Comparison of ENCODE assay signal across 8 mouse cellular contexts in the genomic region with DNA sequence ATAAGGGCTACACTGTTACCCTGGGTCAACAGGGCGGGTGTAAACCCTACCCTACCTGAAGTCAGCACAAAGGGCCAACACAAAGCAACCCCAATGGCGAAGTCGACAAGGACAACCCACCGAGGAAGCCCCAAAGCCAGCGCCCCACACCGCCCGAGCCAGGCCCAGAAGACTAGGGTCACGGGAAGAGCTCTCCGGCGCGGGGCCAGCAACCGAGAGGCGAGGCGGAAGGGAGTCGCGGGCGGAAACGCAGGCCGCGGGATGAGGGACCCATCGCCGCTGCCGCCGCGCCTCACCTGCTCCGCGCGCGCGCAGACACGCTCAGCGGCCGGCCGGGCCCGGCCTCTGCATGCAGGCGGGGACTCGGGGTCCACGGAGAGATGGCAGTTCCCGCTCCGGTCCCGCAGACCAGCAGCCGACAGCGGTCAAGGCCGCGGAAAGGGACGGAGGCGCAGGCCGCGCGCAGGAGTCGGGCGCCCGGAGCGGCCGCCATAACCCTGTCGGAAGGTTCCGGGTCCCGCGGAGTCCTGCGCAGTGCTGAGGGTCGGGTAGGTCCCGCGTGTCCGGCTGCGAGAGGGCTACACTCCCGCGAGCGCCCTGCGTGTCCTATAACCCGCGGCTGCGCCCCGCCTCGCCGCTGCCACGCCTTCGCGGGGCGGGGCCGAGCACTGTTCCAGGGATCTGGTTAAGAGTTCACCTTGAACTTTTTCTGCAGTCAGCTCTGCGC. TPM values are rescaled to one million over a fixed set of nuclear protein-coding genes. Genes with fewer than 3 reads are reported as not detected.
DNase-seq lines count a peak whose midpoint lies in the region; ATAC-seq lines count a peak whose summit lies in the region.

Gene Fdx1 (minus strand): TSS at position 582 of the 727 bp plus-strand sequence.

- H3K4me2 ChIP-seq in embryonic facial prominence, embryonic 12.5 days (replicated peaks): peak within 1 kb of the TSS; percentile 53
- peak within 1 kb of the TSS; percentile 43 for H3K4me2 ChIP-seq in kidney, embryonic 14.5 days (replicated peaks; ENCODE audit: low read depth, low read length)
- peak within 1 kb of the TSS; percentile 94 for H3K4me2 ChIP-seq in liver, embryonic 12.5 days
- H3K4me2 ChIP-seq in stomach, embryonic 14.5 days (replicated peaks; ENCODE audit: low read depth, low read length): peak within 1 kb of the TSS; percentile 69

- ATAC-seq in embryonic facial prominence, embryonic 12.5 days (ENCODE audit: insufficient number of reproducible peaks, insufficient read depth, low FRiP score, low TSS enrichment): peak; percentile 97
- ATAC-seq in kidney, embryonic 14.5 days (ENCODE audit: low FRiP score, low TSS enrichment): peak; percentile 96
- ATAC-seq in liver, embryonic 12.5 days: peak; percentile 85
- ATAC-seq in stomach, embryonic 14.5 days (ENCODE audit: insufficient number of reproducible peaks, insufficient read depth, low FRiP score, low read depth): peak; percentile 96

- peak within 1 kb of the TSS; percentile 76 for H3K27ac ChIP-seq in embryonic facial prominence, embryonic 12.5 days
- peak within 1 kb of the TSS; percentile 57 for H3K27ac ChIP-seq in kidney, embryonic 14.5 days (ENCODE audit: low read depth, low read length)
- H3K27ac ChIP-seq in liver, embryonic 12.5 days: peak within 1 kb of the TSS; percentile 40; the same call in 1 of the 2 replicates
- peak within 1 kb of the TSS; percentile 59 for H3K27ac ChIP-seq in stomach, embryonic 14.5 days (ENCODE audit: low read length)

- peak; percentile 79 for DNase-seq in 3T3-L1 (ENCODE audit: low read depth, low spot score)
- peak; percentile 96 for DNase-seq in adrenal gland, postnatal 14 days
- DNase-seq in heart, adult 9 months (ENCODE audit: low spot score in 2 of 2): peak; percentile 78 to 86
- peak; percentile 16 to 45 for DNase-seq in natural killer cell, adult 2 months (ENCODE audit: low spot score in 2 of 2)

- H3K4me1 ChIP-seq in embryonic facial prominence, embryonic 12.5 days: 0 out of 2 replicates have a peak, but pooled peaks cover 11% of the 10 kb centered on the region
- peaks cover 5% of the 10 kb centered on the region; the same call in 1 of the 2 replicates for H3K4me1 ChIP-seq in kidney, embryonic 14.5 days (ENCODE audit: control insufficient read depth, insufficient read depth, low read length)
- peaks cover 15% of the 10 kb centered on the region for H3K4me1 ChIP-seq in liver, embryonic 12.5 days
- peaks cover 21% of the 10 kb centered on the region for H3K4me1 ChIP-seq in stomach, embryonic 14.5 days (ENCODE audit: control insufficient read depth, insufficient read depth, low read length)

- under 1% methylated on average over 81 of the region's 81 CpGs for WGBS in embryonic facial prominence, embryonic 12.5 days
- WGBS in kidney, embryonic 14.5 days: under 1% methylated on average over 54 of the region's 81 CpGs
- under 1% methylated on average over 80 of the region's 81 CpGs for WGBS in liver, embryonic 12.5 days (ENCODE audit: insufficient replicate concordance)
- under 1% methylated on average over 73 of the region's 81 CpGs for WGBS in stomach, embryonic 14.5 days

- peak within 1 kb of the TSS; percentile 81 for H3K4me3 ChIP-seq in embryonic facial prominence, embryonic 12.5 days
- H3K4me3 ChIP-seq in kidney, embryonic 14.5 days (ENCODE audit: low read length): peak within 1 kb of the TSS; percentile 68
- H3K4me3 ChIP-seq in liver, embryonic 12.5 days: peak within 1 kb of the TSS; percentile 83
- H3K4me3 ChIP-seq in stomach, embryonic 14.5 days (ENCODE audit: low read depth, low read length): peak within 1 kb of the TSS; percentile 79

- H3K36me3 ChIP-seq in embryonic facial prominence, embryonic 12.5 days: no peaks in the 10 kb centered on the region
- no peaks in the 10 kb centered on the region for H3K36me3 ChIP-seq in kidney, embryonic 14.5 days (ENCODE audit: control insufficient read depth, insufficient read depth, low read length)
- no peaks in the 10 kb centered on the region for H3K36me3 ChIP-seq in liver, embryonic 12.5 days
- no peaks in the 10 kb centered on the region for H3K36me3 ChIP-seq in stomach, embryonic 14.5 days (ENCODE audit: control insufficient read depth, insufficient read depth, low read length)

- H3K9ac ChIP-seq in embryonic facial prominence, embryonic 12.5 days: peak within 1 kb of the TSS; percentile 83
- H3K9ac ChIP-seq in kidney, embryonic 14.5 days (ENCODE audit: low read depth, low read length): peak within 1 kb of the TSS; percentile 75
- peak within 1 kb of the TSS; percentile 75 for H3K9ac ChIP-seq in liver, embryonic 12.5 days
- peak within 1 kb of the TSS; percentile 79 for H3K9ac ChIP-seq in stomach, embryonic 14.5 days (replicated peaks; ENCODE audit: low read depth, low read length)

- no peaks in the 10 kb centered on the region for H3K27me3 ChIP-seq in embryonic facial prominence, embryonic 12.5 days
- no peaks in the 10 kb centered on the region for H3K27me3 ChIP-seq in kidney, embryonic 14.5 days (ENCODE audit: control insufficient read depth, insufficient read depth, low read length)
- H3K27me3 ChIP-seq in liver, embryonic 12.5 days (replicated peaks): no peaks in the 10 kb centered on the region; the same call in 1 of the 2 replicates
- no peaks in the 10 kb centered on the region for H3K27me3 ChIP-seq in stomach, embryonic 14.5 days (ENCODE audit: control insufficient read depth, insufficient read depth, low read length)

- no peaks in the 10 kb centered on the region for H3K9me3 ChIP-seq in embryonic facial prominence, embryonic 12.5 days
- no peaks in the 10 kb centered on the region for H3K9me3 ChIP-seq in kidney, embryonic 14.5 days (ENCODE audit: control insufficient read depth, low read length)
- H3K9me3 ChIP-seq in liver, embryonic 12.5 days (replicated peaks): no peaks in the 10 kb centered on the region
- H3K9me3 ChIP-seq in stomach, embryonic 14.5 days (ENCODE audit: control insufficient read depth, low read depth, low read length): no peaks in the 10 kb centered on the region

RNA-seq across cellular contexts. Expression of gene Fdx1, which starts in this region (rescaled TPM):
- total RNA-seq in adrenal gland, postnatal 14 days (2021): 2,022 and 2,175 TPM in 2 replicates
- 66.1 and 67.8 TPM in 2 replicates for polyA plus RNA-seq in embryonic facial prominence, embryonic 12.5 days (2016; fragmentation: Nextera tagmentation; extraction: Ambion mirVana)
- polyA plus RNA-seq in kidney, embryonic 14.5 days (2014; fragmentation: Nextera tagmentation; extraction: Ambion mirVana): 93.5 and 110 TPM in 2 replicates
- 34.4 and 34.9 TPM in 2 replicates for polyA plus RNA-seq in liver, embryonic 12.5 days (2016; fragmentation: Nextera tagmentation; extraction: Ambion mirVana)
- polyA plus RNA-seq in stomach, embryonic 14.5 days (2014; fragmentation: Nextera tagmentation; extraction: Ambion mirVana): 75.2 and 77.8 TPM in 2 replicates

Comparison
In these comparisons a context has a peak if more than half of its experiments do, and no peak if none do; other contexts are left out.
1. Peak in every context shown above with its lines: DNase-seq, ATAC-seq, H3K4me3 ChIP-seq and H3K27ac ChIP-seq.
2. DNase-seq: peak in every context shown above with its lines; median percentile 96 in adrenal gland, postnatal 14 days; 82 in heart, adult 9 months; 79 in 3T3-L1; 30 in natural killer cell, adult 2 months.
3. H3K4me2 ChIP-seq: peak in every context shown above with its lines; median percentile 94 in liver, embryonic 12.5 days; 69 in stomach, embryonic 14.5 days; 53 in embryonic facial prominence, embryonic 12.5 days; 43 in kidney, embryonic 14.5 days.